Mouse (Mus musculus) embryo, embryonic 11.5 days (tissue): ENCODE measurements around the gene Hmg20a.

Experiments used
- DNase-seq: peaks from one replicate; pipeline ENCODE4 v3.0.0-alpha.2; 2012; ENCODE audit warnings: low read depth, low spot score

Hmg20a gene

GRCm38 (mm10) chr9:56439699-56440098, 21.3 kb downstream of the Hmg20a start:
- DNase-seq = no peak

DNA sequence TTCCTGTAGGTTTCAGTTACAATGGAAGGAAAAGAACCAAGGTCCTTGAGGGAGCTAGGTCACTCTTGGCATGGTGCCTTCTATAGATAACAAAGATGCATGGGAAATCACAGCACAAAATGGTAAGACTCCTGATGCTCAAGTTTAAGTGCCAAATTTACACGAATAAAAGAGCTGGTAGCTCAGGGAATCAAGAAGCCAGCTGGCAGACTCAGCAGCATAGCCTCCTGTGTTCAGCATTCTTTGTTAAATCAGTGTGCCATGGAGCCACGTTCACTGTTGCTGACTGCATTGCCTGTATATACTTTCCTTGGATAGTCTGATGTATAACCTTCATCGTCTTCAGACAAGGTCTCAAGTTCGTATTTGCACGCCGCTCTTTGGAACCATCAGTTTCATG, 33.2 kb downstream of the Hmg20a start:
- DNase-seq = no peak

- no peak for DNase-seq
Observed at GRCm38 (mm10) chr9:56453038-56453815, 34.8 kb downstream of the Hmg20a start.

DNA sequence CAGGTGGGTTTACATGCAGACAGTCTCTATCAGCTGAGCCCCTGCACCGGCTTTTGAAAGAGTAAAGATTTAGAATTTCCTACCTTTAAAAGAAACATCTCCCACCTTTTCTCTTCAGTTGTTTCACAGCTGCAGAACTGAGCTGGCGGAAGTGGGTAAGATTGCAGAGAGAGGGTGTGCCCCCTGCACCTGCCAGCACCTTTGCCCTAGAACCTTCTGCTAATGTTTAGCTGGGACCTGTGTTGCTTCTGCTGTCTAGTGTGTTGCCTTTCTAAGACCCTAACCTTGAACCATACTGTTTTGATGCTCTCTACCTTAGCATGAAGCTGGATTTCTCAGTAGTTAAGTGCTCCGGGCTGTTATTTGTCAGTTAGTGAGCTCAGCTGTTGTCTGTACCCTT, 38.0 kb downstream of the Hmg20a start:
- no peak for DNase-seq

DNA sequence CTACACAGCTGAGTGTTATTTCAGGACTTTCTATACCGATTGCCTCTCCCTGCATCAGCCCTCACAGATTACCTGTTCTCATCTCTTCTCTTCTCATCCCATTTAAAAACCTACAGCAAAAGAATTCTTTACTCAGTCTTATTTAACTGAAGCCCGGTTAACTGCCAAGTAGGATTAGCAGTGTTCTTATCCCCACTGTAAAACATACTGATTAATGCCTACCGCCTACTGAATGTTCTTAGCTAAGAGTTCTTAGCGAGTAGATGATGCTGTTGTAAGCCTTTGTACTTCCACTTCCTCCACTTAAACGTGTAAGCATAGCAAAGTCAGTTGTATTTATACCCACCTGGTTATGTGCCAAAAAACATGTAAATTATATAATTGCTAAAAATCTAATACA, 42.6 kb downstream of the Hmg20a start:
- no peak for DNase-seq

DNA sequence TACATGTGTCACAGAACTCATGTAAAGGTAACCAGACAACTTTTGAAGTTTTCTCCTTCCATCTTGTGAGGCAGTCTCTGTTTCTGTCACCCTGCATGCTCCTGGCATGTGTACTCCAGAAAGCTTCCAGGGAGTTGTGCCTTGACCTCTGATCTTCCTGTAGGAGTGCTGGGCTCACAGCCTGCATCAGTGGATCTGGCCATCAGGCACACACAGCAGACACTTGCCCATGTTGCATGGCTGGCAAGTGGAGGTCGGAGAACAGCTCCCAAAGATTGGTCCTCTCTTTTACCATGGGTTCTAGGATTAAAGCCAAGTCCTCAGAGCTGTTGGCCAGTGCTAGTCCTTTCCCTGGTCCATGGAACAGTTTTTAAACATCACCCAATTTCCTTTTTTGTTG, 44.2 kb downstream of the Hmg20a start:
- no peak for DNase-seq

DNA sequence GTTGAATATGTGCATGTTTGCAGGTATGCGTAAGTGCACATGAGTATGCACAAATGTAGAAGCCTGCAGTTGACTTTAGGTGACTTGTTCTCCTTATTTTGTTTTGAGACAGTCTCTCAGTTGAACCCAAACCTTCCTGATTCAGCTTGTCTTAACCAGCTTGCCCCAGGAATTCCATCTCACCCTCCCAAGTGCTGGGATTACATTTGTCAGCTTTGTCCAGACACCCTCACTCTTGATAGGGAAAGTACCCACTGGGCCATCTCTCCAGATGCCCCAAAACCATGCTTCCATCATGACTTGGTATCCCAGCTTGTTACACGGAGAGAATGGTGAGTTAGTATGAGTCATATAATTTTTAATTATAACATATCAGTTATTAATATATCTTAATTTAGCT, 44.6 kb downstream of the Hmg20a start:
- DNase-seq = no peak

- no peak for DNase-seq
Observed at GRCm38 (mm10) chr9:56463686-56464515, 45.5 kb downstream of the Hmg20a start.

GRCm38 (mm10) chr9:56464863-56465654, 46.6 kb downstream of the Hmg20a start:
- DNase-seq = peak; percentile 9

GRCm38 (mm10) chr9:56466251-56466650, 47.8 kb downstream of the Hmg20a start:
- no peak for DNase-seq

- no peak for DNase-seq
Observed at GRCm38 (mm10) chr9:56469656-56470055, 51.2 kb downstream of the Hmg20a start.

DNA sequence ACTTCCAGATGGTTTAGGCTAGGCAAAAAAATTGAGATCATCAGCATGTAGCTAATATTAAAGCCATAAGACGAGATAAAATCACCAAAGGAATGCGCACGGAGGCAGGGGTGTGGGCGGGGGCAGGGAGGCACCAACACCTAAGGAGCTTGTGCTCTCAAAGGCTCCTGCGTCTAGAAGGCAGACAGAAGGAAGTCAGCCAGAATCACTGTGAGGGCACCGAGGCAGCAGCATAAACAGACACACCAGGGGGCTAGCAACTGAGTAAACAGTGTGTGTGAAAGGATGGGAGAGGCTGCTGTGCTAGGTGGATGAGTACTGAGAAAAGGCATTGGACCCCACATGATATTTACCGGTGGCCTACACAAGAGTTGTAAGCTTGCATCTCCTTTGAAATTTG, 51.9 kb downstream of the Hmg20a start:
- DNase-seq = no peak

DNA sequence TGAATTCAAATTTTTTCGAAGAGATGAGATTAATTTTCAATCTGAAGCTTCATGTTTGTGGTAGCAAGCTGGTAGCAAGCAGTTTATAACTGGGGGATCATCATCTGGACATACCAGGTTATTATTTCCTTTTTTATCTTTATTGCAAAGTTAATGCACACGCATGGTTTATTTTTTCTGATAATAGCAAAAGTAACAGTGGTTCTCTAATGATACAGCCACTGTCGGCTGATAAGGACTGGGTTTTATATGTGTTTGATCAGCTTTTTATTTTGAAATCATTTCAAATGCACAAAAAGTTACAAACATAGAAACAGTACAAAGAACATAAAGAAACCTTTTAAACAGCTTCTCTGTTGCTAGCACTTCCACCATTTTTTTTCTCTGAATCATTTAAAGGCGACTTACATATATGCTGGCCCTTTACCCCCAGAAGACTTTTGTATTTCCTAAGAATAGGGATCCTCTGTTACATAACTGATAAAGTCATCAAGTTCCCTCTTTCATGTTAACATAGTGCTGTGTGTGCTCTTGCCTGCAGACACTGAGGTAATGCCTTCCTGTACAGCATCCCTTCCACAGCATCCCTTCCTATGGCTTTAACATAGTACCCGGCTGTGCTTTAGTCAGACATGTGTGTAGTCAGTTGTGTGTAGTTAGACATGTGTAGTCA, 60.7 kb downstream of the Hmg20a start:
- DNase-seq = no peak

DNA sequence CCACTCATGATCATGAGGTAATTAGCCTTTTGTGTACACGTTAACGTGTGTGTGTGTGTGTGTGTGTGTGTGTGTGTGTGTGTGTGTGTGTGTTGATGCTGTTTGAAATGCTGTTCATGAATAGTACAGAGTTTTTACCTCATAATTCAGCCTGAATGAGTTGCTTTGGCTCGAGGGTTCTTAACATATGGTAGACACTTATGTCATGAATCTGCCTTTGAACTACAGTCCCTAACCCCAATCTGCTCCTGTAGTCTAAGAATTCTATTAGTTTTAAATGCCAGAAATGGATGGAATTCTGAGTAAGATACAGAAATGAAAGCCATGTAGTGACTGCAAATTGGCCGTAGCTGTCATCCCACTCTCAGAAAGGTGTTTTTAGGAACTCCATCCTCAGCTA, 64.2 kb downstream of the Hmg20a start:
- DNase-seq = no peak

DNA sequence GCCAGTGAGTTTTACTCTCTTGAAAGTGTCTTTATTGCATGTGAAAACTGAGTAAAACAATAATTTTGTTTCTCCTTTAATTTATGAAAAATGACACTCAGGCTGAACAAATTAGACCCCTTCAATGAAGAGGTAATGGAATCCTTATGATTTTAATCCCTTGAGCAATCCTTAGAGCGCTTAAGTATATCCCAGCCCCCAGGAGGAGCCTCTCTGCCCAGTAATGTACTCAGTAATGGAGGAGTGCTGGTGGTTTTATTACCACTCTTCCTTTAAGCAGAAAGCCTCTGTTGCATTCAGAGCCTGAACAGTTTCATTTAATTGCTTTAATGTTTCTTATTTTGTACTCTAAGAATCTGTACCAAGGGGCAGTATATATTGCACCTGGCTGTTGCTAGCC, 67.0 kb downstream of the Hmg20a start:
- no peak for DNase-seq

DNA sequence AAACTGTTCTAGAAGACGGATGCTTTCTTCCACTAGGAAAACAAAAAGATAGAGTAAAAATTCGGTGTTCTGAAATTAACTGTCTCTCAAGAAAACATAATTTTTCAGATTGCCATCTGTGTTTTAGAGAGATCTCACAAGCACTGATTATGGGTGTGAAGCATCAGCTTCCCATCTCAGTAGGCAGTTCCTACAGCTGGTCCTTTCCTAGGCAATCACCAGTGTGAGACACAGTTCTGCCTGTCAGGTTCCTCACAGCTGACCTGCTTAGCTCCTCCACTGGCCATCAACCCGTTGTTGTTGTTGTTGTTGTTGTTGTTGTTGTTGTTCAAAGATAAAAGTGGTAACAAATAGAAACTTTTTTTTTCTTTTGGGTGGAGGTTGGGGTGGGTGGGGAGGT, 67.7 kb downstream of the Hmg20a start:
- no peak for DNase-seq

GRCm38 (mm10) chr9:56487651-56488050, 69.2 kb downstream of the Hmg20a start:
- DNase-seq = no peak

DNA sequence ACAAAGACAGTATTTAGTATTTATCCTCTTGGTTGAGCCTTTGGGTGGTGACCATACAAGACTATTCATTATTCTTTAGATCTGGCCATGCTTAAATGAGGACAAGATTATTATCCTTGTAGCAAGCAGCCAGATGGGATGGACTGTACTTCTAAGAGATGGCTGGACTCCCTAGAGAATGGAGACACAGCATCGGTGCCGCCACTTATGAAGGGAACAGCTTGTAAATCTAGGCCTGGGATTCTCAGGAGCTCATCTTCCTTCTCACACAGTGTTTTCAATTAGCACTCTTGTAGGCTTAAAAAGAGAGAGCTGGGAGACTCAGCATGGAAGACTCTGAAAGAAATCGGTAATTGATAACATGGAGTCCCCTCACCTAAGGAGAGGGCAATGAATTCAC, 74.0 kb downstream of the Hmg20a start:
- no peak for DNase-seq

- no peak for DNase-seq
Observed at GRCm38 (mm10) chr9:56492916-56493315, 74.5 kb downstream of the Hmg20a start.

DNA sequence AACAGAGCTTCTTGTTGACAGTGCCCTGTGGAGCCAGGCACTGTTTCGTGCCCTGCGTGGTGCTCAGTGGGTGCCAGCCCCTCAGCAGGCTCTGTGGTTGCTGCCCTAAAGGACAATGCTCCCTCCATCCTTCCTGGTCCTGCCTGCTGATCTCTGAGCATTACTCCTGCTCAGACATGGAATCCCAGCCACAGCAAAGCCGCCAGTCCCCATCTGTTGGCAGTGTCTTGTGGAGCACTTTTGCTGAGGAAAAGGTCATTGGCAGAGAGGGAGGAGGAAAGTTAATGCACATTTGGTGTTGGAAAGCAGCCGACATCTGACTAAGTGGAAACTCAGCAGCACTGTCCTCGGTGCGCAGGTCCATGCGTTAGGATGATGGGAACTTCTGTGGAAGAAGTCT, 76.7 kb downstream of the Hmg20a start:
- no peak for DNase-seq

GRCm38 (mm10) chr9:56495795-56496232, 77.4 kb downstream of the Hmg20a start:
- DNase-seq = no peak

DNA sequence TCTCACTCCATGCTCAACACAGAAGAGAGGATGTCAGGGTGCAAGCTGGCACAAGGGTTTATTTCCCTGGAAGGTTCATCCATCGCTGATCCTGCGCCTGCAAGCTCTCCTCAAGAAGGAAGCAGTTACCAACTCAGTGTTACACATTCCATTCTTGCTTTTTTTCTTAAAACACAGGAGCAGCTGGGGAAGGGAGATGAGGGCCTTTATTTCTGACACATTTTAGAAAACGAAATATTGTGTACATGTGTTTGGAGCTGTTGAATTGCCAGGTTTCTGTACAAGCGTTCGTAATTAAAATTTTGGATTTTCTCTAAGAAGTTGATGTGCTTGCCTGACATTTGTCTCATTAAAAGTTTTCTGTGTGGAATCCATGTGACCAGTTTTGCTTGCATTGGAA, 78.2 kb downstream of the Hmg20a start:
- DNase-seq = no peak
